Mouse (Mus musculus): ENCODE measurements around the gene Cacng4.

Cacng4 gene

DNA sequence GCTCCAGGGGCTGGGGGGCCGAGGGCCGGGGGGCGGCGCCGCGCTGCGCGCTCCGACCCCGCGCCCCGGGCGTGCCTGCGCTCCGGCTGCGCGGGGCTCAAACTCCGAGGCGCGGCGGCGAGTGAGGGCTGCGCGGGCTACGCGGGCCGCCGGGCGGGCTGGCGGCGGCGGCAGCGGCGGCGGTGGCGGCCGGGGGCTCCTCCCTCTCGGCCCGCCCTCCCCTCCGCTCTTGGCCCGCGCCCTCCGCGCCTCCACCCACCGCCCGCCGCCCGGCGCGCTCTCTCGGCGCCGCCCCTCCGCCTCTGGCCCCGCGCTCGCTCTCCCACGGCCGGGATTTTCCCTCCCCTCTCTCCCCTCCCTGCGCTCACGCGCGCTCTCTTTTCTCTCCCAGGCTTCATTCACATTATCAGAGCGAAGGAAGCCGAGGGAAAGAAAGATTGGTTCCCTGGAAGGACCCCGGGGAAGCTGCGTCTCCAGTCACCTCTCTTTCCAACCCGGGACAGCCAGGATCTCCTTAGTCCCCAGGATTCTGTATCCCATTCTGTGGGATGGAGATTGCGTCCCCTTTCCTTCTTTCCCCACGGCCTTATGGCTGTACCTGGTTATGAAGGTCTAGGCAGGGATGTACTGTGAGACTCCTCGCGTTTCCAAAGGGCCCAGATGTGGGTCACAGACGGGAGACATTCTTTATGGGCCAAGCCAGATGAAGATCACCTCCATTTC is at the start of gene Cacng4:
Gene Cacng4 (minus strand): TSS at position 11 of the 723 bp plus-strand sequence.
- DNase-seq (ENCODE audit: low read depth): no peak

DNA sequence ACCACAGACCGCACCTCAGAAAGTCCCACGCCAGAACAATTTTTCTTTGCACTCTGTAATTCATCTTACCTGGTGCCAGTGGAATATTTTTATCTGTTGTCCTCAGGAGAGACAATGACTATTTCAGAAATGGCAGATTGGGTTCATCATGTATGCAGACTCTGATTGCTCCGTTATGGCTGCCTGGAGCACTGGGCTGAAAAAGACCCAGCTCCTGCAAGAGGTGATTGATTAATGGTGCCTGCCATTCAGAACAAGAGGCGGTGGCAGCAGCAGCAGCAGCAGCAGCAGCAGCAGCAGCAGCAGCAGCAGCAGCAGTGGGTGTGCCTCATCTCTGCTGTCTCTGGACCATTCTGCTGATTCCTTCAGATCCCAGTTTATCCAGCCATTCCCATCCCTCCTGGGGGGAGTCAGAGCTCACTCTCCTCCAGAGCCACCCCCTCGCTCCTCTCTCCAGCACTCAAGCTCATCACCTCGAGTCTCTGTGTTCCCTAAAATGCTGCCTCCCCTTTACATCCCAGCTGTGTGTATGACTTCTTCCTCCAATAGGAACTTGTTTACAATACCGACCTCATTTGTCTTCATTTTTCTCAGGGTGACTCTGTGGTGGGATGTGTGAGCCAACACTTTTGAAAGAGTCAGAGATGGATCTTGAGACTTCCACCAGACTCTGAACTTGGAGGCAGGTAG is 39.1 kb upstream of the Cacng4 start:
- no peak for DNase-seq (ENCODE audit: low read depth)

DNA sequence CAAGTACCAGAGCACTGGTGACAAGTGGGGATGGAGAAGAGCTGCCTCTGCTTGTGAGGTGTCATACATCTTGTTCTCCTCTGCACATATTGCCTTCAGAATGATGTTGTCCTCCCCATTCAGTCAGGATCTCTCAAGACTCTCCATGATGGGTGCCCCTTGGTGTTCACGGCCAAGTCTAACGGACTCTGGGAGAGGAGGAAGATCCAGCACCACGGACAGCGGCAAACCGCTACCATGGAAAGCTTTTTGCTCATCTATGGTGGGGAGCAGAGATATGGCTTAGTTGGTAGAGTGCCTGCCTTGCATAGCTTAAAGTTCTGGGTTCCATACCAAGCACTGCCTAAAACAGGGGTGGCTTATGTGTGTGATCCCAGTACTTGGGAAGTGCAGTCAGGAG is 22.8 kb upstream of the Cacng4 start:
- DNase-seq (ENCODE audit: low read depth): peak; percentile 66

DNA sequence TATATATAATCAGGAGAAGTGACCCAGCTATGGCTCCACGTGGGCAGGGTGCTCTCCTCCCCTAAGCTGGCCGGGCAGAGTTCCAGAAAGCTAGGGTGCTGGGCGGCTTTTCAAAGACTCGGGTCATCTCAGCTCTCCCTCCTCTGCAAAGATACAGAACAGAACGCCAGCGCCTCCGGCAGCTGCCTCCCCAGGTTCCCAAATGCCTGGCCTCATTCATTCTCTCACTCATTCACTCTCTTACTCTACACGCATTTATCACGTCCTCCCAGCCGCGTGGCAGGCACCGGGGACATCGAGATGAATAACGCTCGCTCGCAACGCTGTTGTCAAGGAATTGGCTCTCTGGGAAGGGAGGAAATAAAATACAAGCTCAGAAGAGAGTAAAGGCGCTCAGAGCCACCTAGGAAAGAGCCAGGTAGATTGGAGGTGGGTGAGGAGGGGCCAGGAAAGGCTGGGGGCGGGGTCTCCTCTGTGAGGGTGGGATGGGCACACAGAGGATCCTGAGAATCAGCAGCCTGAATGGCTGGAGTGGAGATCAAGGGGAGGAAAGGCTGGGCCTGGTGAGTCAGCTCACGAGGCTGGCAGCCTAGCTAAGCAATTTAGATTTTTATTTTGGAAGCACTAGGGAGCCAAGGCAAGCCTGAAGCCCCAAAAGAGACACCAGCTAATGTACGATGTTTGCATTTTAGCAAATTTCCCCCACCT is 18.7 kb upstream of the Cacng4 start:
- peak; percentile 17 for DNase-seq (ENCODE audit: low read depth)

DNA sequence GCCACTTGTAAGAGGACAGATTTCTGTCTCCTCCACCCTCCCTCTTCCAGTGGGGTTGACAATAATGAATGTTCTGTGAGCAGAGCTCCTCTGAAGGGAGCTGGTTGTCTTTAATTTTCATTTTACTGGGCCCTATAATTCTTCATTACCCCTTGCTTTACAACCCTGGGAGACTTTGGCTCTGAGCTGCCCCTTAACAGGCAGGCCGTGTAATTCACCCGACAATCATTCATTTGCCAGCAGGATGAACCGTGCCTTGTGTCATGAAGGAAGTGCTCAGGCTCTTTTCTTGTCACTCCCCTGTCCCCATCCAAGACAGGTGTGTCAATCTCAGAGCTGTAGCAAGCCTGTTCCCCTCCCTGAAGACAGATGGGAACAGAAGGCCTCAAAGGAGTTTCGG is 18.1 kb upstream of the Cacng4 start:
- no peak for DNase-seq (ENCODE audit: low read depth)

DNA sequence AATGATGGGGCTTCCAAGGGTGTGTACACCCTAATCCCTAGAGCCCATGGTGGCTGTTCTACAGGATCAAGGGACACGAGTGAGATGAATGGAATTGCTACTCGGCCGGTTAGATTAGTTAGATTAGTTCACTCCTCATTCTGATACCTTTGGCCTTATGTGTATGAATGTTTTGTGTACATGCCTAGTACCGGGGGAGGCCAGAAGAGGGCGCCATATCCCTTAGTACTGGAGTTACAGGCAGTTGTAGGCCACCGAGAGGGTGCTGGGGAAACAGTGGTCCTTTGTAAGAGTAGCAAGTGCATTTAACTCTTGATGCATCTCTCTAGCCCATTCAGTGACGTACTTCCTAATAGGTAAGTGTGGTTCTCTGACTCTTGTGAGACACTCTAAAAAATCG is 14.2 kb upstream of the Cacng4 start:
- peak; percentile 28 for DNase-seq (ENCODE audit: low read depth)

DNA sequence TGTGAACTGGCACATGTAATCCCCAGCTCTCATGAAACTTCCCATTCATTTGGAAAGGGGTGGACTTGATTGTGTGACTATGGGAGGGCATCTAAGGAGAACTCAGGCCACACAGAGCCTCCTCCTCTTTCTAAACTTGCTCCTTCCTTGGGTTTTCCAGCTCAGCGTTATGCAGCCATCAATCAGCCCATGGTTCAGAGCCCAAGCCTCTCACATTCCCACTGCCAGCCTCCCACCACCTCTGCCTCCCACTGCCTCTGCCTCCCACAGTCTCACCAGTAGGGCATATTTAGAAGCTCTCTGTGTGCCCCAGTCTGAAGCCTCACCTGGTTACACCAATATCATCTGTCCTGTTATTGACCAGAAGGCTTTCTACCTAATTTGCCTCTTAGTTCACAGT is 11.7 kb upstream of the Cacng4 start:
- DNase-seq (ENCODE audit: low read depth): no peak

DNA sequence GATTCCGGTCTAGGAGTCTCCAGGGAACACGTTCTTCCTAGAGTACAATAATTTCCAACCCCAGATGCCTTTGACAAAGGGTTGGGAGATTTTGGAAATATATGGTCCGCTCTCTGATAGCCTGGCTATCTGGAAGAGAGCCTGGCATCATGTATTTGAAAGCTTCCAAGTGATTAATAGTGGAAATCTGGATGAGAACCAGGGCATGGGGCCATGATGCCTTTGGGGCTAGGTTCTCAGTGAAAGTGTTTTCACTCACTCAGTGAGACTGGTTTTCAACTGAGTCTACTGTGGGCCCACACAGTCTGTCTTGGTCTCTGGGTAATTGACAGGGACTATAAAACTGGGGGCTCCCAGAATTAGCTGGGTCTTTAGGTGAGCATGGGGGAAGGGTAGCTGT is 7.6 kb upstream of the Cacng4 start:
- no peak for DNase-seq (ENCODE audit: low read depth)

DNA sequence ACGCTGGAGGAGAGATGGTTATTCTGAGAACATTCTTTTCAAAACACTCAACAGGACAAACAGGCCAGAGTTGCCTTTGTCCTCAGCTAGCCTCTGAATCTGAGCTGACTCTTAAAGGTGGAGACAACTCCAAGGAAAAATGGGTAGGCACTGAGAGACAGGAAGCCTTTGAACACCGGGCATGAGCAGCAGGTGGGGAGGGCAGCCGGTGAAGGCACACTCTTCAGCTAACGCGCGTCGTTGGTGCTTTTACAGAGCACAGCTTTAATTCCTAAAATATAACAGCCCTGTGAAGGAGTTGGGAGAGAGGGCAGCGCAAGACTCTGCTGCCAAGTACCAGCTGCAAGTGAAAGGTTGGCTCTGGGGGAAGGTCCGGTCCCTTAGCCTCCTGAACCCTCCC is 5.0 kb upstream of the Cacng4 start:
- DNase-seq (ENCODE audit: low read depth): no peak

DNA sequence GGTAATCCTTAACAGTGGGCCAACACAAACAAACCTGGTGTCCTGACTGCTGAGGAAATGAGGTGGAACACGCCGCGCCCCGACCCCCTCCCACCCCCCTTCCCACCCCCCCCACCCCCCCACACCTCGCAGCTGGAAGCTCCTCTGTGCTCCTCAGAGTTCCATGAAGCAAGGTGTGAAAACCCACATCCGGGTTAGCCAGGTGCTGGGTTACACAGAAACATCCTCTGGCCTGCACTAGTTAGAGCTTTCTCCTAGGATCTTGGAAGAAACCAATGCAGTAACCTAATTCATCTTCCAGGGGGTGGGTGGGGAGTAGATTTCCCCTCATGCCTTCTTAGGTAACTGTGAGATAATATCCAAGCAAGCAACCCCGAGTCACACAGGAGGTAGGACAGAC is 2.0 kb upstream of the Cacng4 start:
- DNase-seq (ENCODE audit: low read depth): no peak

DNA sequence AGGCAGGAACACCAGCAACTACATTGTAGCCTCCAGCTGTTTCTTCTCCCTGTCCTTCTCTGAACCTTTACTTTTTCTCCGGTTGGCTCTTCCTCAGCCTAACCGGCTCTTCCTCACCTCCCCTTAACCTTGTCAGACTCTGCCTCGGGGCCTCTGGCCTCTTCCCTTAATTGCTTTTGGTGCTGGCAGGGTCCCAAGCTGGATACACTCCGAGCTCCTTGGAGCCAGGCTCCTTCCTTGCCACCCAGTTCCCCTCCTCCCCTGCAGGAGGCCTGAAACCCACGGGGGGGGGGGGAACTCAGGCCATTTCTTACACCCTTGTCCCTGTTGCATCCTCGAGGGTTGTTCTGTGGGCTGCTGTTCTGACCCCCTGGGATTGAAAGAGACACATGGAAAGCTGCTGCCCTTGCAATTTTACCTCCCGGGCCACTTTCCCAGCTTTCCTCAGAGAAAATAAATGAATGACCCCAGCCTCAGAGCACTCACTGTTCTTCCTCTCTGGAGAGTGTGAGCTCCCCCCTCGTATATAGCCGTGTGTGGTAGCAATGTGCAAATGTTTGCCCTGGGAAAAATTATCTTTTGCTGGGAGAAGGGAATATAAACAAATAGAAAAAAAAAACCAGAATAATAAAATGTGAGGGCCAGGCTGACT is 1.2 kb upstream of the Cacng4 start:
- DNase-seq (ENCODE audit: low read depth): no peak

DNA sequence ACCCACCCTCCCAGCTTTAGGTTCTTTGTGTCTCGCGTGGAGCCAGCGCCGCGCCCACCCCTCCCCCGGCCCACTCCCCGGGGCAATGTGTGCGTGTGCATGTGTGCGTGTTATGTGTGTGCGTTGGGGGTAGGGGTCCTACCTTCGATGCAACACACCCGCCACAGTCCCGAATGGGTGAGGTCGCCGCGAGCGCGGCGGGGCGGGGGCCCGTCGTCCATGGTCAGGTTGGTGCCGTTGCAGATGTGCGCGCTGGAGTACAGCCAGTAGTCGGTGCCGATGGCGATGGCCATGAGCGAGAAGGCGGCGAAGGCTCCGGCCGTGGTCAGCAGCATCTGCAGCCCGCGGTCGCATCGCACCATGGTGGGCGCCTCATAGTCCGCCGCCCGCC is 259 bp downstream of the Cacng4 start:
- DNase-seq (ENCODE audit: low read depth): no peak

DNA sequence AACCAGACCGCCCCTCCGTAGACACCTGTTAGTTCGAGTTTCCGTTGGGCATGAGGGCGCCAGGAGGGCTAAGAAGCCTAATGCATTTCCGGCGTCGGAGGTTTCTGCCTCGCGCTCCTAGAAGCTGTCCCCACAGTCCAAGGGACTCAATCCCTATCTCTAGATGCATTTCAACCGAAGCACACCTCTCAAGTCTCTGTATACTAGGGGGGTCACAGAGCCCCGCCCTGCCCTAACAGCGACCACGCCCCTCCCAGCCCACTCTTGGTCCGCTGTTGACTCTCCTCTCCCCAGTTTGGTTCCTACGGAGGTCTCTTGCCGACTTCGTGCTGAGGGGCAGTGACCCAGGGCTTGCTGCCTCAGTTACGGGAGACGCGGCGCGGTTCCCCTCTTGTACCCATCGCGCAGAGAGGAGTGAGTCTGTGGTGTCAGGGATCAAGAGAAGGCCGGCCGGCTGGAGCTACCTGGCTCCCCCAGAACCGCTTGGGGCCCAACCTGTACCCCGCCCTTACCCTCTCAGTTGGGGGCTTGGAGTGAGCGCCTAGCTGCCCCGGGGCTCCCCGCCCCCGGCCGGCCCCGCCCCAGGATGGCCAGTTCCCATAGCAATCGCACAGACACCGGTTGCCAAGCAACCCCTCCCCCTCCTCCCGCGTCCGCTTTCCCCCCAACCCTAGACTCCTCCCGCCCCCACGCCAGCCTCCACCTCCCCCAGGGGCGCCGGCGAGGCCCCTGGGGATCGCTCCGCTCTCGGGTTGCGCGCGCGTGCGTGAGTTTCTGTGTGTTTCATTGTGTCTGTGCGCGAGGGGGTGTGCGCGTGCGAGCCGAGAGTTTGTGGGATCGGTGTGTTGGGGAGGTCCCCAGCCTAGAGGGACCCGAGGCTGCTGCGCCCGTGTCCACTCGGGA is 906 bp downstream of the Cacng4 start:
- DNase-seq (ENCODE audit: low read depth): no peak

DNA sequence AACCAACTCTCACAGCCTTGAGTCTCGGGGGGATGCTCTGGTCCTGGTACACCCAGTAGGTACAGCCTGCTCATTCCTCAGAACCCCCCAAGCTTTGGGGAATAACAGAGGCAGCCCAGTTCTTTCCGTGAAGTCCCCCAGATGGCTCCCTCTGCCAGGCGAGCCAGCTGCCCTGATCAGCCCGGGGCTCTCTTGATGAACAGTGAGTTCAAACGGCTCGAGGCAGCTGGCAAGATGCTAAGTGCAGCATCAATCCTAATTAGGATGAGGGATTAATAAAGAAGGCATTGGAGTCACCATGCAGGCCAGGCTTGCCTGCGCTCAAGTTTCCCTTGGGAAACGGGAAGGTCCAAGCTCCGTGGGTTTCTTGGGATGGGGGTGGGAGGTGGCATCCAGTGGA is 2.2 kb downstream of the Cacng4 start:
- DNase-seq (ENCODE audit: low read depth): no peak

DNA sequence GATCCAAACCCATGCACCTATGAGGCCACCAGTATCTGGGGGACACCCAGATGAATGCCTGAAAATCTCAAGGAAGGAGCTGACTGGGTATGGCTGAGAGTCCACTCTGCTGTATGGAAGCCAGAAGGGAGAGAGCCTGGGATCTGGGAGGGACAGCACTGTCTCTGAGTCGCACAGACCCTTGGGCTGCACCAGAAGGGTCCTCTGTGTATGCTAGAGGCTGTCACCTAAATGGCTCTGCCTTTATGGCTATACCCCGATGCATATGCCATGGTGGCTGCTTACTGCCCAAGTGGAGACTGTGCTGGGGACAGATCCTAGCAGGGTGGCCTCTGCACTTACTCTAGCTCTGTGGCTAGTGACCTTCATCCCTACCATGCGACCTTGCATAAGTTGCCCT is 8.6 kb downstream of the Cacng4 start:
- DNase-seq (ENCODE audit: low read depth): no peak

DNA sequence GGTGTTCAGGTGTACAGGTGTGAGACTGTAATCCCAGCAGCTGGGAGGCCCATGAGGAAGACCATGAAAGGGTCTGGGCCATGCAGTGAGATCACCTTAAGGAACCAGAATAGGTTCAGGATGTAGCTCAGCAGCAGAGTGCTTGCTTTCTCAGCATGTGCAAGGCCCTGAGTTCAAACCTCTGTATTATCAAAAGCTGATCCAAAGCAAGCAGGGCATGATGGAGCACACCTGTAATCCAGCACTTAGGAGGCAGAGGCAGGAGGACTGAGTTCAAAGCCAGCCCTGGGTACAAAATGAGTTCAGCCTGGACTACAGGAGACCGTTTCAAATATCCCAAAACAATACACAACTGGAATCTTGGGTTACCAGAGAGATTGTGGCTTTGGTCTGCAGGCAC is 9.1 kb downstream of the Cacng4 start:
- DNase-seq (ENCODE audit: low read depth): peak; percentile 11

DNA sequence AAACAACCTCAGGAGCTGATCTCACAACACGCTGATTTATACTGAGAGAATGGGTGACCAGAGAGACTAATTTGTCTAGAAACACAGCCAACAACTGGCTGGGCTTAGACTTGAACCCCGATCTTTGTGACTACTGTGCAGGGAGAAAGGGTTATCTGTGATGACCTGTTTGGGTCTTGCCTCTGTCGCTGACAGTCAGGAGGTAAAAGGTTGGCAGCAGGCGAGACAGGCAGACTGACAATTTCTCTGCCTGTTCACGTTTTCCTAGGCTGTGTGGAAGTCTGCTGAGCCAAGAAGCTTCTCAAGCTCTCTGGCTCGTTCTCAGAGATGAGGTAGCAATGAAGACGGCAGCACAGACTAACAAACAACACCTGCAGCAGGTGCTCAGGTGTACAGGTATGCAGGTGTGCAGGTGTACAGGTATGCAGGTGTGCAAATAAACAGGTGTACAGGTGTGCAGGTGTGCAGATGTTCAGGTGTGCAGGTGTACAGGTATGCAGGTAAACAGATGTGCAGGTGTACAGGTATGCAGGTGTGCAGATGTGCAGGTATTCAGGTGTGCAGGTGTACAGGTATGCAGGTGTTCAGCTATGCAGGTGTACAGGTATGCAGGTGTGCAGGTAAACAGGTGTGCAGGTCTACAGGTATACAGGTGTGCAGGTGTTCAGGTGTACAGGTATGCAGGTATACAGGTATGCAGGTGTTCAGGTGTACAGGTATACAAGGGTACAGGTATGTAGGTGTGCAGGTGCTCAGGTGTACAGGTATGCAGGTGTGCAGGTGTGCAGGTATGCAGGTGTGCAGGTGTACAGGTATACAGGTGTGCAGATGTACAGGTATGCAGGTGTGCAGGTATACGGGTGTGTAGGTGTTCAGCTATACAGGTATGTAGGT is 10.2 kb downstream of the Cacng4 start:
- peak; percentile 20 for DNase-seq (ENCODE audit: low read depth)

DNA sequence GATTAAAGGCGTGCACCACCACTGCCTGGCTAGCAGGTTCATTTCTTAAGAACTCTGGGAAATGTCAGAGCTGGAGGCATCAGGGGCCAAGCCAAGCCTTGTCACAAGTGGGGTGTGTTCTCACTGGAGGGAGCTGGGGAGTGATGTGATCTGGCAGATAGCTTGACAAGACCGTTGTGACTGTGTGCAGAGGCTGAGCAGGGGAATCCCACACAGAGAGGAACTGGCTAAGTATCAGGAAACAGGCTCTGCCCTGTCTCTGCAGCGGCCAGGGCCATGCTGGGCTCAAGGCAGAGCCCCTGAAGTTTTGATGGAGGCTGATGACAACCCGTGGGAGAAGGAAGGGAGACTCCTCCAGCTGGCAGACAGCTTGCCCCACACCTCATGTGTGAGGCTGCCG is 11.8 kb downstream of the Cacng4 start:
- no peak for DNase-seq (ENCODE audit: low read depth)

DNA sequence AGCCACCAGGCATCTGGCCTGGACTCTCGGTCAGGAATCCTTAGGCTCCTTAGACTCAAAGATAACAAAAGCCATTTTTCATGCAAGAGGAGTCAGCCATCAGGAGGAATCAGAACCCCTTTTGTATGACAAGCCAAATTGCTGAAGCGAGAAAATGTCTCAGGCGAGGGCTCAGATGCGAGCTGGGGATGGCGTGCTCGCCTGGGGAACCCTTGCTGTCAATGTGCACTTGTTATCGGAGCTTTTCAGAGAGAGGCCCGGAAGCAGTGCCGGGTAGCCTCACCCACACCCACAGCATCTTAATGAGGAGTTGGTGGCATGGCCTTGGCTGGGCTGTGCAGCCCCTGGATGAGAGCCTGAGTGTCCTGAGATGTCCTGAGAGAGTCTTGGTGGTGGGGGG is 15.5 kb downstream of the Cacng4 start:
- no peak for DNase-seq (ENCODE audit: low read depth)

DNA sequence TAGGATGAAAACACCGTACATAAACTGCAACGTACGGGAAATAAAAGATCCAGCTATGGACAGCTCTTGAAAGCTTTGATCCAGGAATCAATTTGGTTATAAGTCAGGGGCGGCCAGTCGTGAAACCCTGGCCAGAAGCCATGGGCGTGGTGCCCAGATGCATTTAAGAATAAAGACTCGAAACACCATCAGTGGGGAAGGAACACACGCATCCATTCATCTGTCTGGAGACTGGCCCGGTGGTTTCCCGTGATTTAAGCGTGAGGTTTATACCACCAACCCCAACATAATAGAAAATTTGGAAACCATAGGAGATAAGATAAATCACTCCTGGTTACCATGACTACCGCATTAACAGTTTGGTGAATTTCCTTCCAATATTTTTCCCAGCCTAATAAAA is 16.9 kb downstream of the Cacng4 start:
- DNase-seq (ENCODE audit: low read depth): peak; percentile 33

DNA sequence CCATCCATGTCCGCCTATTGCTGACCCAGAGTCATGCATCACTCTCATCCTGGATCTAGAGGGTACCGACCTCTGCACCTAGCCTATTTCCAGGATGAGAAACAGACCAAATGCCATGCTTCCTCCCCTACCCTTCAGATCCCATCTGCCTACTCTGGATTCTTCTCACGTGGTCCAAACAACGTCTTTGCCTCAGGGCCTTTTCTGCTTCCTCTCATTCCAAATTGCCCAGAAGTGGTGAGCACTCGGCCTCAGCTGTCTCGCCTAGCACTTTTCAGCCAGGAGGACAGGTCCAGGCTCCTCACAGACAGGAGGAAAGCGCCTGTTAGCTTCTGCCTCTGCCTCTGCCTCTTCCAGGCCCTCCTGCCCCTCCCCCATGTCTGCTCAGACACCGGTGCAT is 21.0 kb downstream of the Cacng4 start:
- DNase-seq (ENCODE audit: low read depth): no peak
